8 mouse cellular contexts compared by ENCODE assay signal in the genomic region with DNA sequence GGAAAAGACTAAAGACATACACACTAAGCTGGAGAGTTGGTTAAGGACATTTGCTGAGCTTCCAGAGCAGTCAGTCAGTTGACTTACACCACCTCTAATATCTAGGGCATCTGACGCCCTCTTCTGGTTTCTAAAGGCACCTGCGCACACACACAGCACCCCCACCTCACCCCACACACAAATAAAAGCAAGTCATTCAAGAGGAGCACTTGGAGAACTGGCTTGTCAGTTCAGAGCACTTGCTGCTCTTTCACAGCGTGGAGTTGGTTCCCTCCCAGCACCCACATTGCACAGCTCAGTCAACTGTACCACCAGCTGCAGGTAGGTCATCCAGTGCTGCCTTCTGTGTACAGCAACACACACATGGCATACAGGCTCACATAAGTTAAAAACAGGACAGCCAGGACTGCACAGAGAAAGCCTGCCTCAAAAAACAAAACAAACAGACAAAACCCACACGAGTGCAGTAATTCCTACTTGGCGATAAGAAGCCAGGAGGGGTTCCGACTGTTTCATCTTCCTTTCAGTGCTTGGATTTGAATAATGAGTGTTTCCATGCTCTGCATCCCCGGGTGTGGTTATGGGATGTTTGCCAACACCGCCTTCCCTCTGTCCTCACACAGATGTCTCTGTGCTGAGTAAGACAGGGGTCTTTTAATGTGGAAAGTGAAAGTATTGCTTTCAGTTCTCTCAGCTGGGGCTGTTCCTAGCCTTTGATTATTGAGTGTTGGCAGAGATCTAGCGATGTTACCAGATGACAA. TPM values are rescaled to one million over a fixed set of nuclear protein-coding genes. Genes with fewer than 3 reads are reported as not detected.
DNase-seq lines count a peak whose midpoint lies in the region; ATAC-seq and TF ChIP-seq lines count a peak whose summit lies in the region.

No protein-coding gene starts in this region.

- peak overlapping the region; percentile 15; the same call in 1 of the 2 replicates for H3K27ac ChIP-seq in forebrain, embryonic 12.5 days
- no peak overlapping the region for H3K27ac ChIP-seq in forebrain, embryonic 11.5 days (ENCODE audit: low read depth, low read length)
- peak overlapping the region; percentile 80 for H3K27ac ChIP-seq in embryonic facial prominence, embryonic 15.5 days (replicated peaks)

- no peaks in the 10 kb centered on the region for H3K36me3 ChIP-seq in forebrain, embryonic 12.5 days (replicated peaks)
- H3K36me3 ChIP-seq in forebrain, embryonic 11.5 days (ENCODE audit: control insufficient read depth, insufficient read depth, low read length): no peaks in the 10 kb centered on the region
- no peaks in the 10 kb centered on the region for H3K36me3 ChIP-seq in embryonic facial prominence, embryonic 15.5 days
- peaks cover 6% of the 10 kb centered on the region for H3K36me3 ChIP-seq in megakaryocyte, embryonic 14.5 days (replicated peaks; ENCODE audit: low read length)

- POLR2A ChIA-PET in Patski (lab: Charles Lee): no interaction called here

- CTCF ChIA-PET in Patski (lab: Charles Lee): interaction anchor here (0.7 to 3.4 kb wide), 12 partner anchors 9 to 54 kb away, joined by 3 to 26 read pairs (median 5); partner anchors contain the start of gene Rapgef1

- H3K9me3 ChIP-seq in forebrain, embryonic 12.5 days: no peaks in the 10 kb centered on the region
- H3K9me3 ChIP-seq in forebrain, embryonic 11.5 days (ENCODE audit: control insufficient read depth, low read length): no peaks in the 10 kb centered on the region
- no peaks in the 10 kb centered on the region for H3K9me3 ChIP-seq in embryonic facial prominence, embryonic 15.5 days (replicated peaks)
- H3K9me3 ChIP-seq in megakaryocyte, embryonic 14.5 days: no peaks in the 10 kb centered on the region

- no peak for ATAC-seq in forebrain, embryonic 12.5 days (ENCODE audit: low FRiP score)
- ATAC-seq in forebrain, embryonic 11.5 days (replicated peaks; ENCODE audit: low FRiP score): no peak
- ATAC-seq in Patski: peak; percentile 33
- no peak; the same call in 1 of the 2 replicates for ATAC-seq in embryonic facial prominence, embryonic 15.5 days (ENCODE audit: insufficient number of reproducible peaks, low FRiP score, low TSS enrichment, low read depth)

- in situ Hi-C loops in Patski (cut with MboI; ENCODE audit: low pct_unique_long_range_greater_than_20kb): loop anchor here (10.0 kb wide), 1 partner anchor 56 kb away; the partner anchor contains the start of gene Rapgef1

- 59% methylated on average over 9 of the region's 9 CpGs for WGBS in forebrain, embryonic 12.5 days
- WGBS in forebrain, embryonic 11.5 days: 78% methylated on average over 9 of the region's 9 CpGs
- 21% methylated on average over 9 of the region's 9 CpGs for WGBS in embryonic facial prominence, embryonic 15.5 days

- H3K4me1 ChIP-seq in forebrain, embryonic 12.5 days: peaks cover 45% of the 10 kb centered on the region
- 0 out of 2 replicates have a peak, but pooled peaks cover 2% of the 10 kb centered on the region for H3K4me1 ChIP-seq in forebrain, embryonic 11.5 days (replicated peaks; ENCODE audit: control insufficient read depth, insufficient read depth, low read length)
- H3K4me1 ChIP-seq in embryonic facial prominence, embryonic 15.5 days: peaks cover 61% of the 10 kb centered on the region
- H3K4me1 ChIP-seq in megakaryocyte, embryonic 14.5 days: peaks cover 99% of the 10 kb centered on the region

- no peak overlapping the region for H3K9ac ChIP-seq in forebrain, embryonic 12.5 days
- H3K9ac ChIP-seq in forebrain, embryonic 11.5 days (ENCODE audit: low read length): no peak overlapping the region
- H3K9ac ChIP-seq in embryonic facial prominence, embryonic 15.5 days: no peak overlapping the region

- H3K27me3 ChIP-seq in forebrain, embryonic 12.5 days: no peaks in the 10 kb centered on the region
- H3K27me3 ChIP-seq in forebrain, embryonic 11.5 days (ENCODE audit: control insufficient read depth, insufficient read depth, low read length): no peaks in the 10 kb centered on the region
- no peaks in the 10 kb centered on the region for H3K27me3 ChIP-seq in Patski
- no peaks in the 10 kb centered on the region for H3K27me3 ChIP-seq in embryonic facial prominence, embryonic 15.5 days
- no peaks in the 10 kb centered on the region for H3K27me3 ChIP-seq in megakaryocyte, embryonic 14.5 days (replicated peaks)

- no peak for DNase-seq in forebrain, embryonic 11.5 days (ENCODE audit: low spot score)
- peak; percentile 73 for DNase-seq in Patski (ENCODE audit: low read depth, low spot score)
- DNase-seq in heart, postnatal 14 days: peak; percentile 40 to 55
- DNase-seq in layer of hippocampus, adult 9-10 months (ENCODE audit: low spot score): peak; percentile 58
- peak; percentile 60 to 74 for DNase-seq in spleen, postnatal 4 days (ENCODE audit: low spot score in 2 of 2)

- H3K4me3 ChIP-seq in forebrain, embryonic 12.5 days (replicated peaks): no peak overlapping the region
- no peak overlapping the region for H3K4me3 ChIP-seq in forebrain, embryonic 11.5 days (ENCODE audit: low read depth, low read length)
- no peak overlapping the region for H3K4me3 ChIP-seq in embryonic facial prominence, embryonic 15.5 days (replicated peaks)
- H3K4me3 ChIP-seq in megakaryocyte, embryonic 14.5 days (replicated peaks): peak overlapping the region; percentile 87

- peak; percentile 78 for TF ChIP-seq CTCF in Patski (IDR thresholded peaks at IDR 0.05)

- intact Hi-C loops in heart, postnatal 14 days (cut with DNase I): loop anchor here (1.0 kb wide), 1 partner anchor 51 kb away; the partner anchor contains the start of gene Rapgef1

- no peak overlapping the region for H3K4me2 ChIP-seq in forebrain, embryonic 12.5 days
- no peak overlapping the region for H3K4me2 ChIP-seq in forebrain, embryonic 11.5 days (ENCODE audit: low read depth, low read length, severe bottlenecking)
- peak overlapping the region; percentile 21 for H3K4me2 ChIP-seq in embryonic facial prominence, embryonic 15.5 days (replicated peaks)

RNA-seq across cellular contexts. Expression of gene Rapgef1, which starts 50.9 kb away (rescaled TPM):
- polyA plus RNA-seq in forebrain, embryonic 12.5 days (2016; fragmentation: Nextera tagmentation; extraction: Ambion mirVana): 22.3 and 24.0 TPM in 2 replicates
- polyA plus RNA-seq in forebrain, embryonic 11.5 days (2014; fragmentation: Nextera tagmentation; extraction: Ambion mirVana): 23.0 and 26.2 TPM in 2 replicates
- 45.4 TPM for polyA plus RNA-seq in Patski (2021)
- polyA plus RNA-seq in embryonic facial prominence, embryonic 15.5 days (2015; fragmentation: Nextera tagmentation; extraction: Ambion mirVana): 17.0 and 18.6 TPM in 2 replicates
- total RNA-seq in heart, postnatal 14 days (2021): 10 to 100 TPM; 89.6 to 91.6 TPM
- polyA plus RNA-seq in megakaryocyte, embryonic 14.5 days (2012; ENCODE audit: insufficient read depth, low replicate concordance): 13.8 and 14.5 TPM in 2 replicates
